26 mouse cellular contexts compared by ENCODE assay signal in the genomic region with DNA sequence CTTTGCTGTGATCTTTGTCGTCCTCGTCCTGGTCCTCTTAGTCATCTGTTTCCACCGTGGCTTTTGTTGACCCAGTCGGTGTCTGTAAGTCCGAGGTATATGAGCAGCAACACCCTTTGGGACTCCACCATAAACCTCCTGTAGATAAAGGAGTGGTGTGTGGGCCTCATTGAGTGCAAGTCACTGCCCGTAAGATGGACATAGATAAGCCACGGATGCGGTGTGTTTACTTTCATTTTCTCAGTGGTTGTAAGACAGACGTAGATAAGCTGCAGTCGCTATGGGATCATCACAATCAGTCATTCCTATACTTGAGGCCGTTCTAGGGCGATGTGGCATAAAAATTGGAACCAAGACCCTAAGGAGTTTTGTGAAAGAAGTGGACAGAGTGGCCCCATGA.
"Had no signal": no experiment of that assay in that cellular context is flagged by ENCODE, and none has a peak within 500 bp of the region (broad histone marks: within the 10 kb centered on the region; RNA-seq: fewer than 3 reads in every experiment).

No protein-coding gene starts in this region.

- H3K9ac ChIP-seq: embryonic facial prominence, embryonic 12.5 days; embryonic facial prominence, embryonic 13.5 days; embryonic facial prominence, embryonic 15.5 days; forebrain, embryonic 12.5 days; forebrain, embryonic 13.5 days; forebrain, embryonic 15.5 days; forebrain, postnatal 0 days had no signal

- ATAC-seq: forebrain, embryonic 13.5 days; forebrain, embryonic 14.5 days; forebrain, embryonic 15.5 days; forebrain, embryonic 16.5 days; forebrain, postnatal 0 days had no signal

- H3K27me3 ChIP-seq: embryonic facial prominence, embryonic 12.5 days; embryonic facial prominence, embryonic 13.5 days; embryonic facial prominence, embryonic 15.5 days; forebrain, embryonic 12.5 days; forebrain, embryonic 13.5 days; forebrain, embryonic 15.5 days had no signal

- H3K36me3 ChIP-seq: embryonic facial prominence, embryonic 10.5 days; embryonic facial prominence, embryonic 12.5 days; embryonic facial prominence, embryonic 13.5 days; embryonic facial prominence, embryonic 15.5 days; forebrain, embryonic 12.5 days; forebrain, embryonic 15.5 days; heart, embryonic 10.5 days had no signal

- H3K4me1 ChIP-seq: embryonic facial prominence, embryonic 10.5 days; embryonic facial prominence, embryonic 12.5 days; embryonic facial prominence, embryonic 13.5 days; embryonic facial prominence, embryonic 15.5 days; forebrain, embryonic 12.5 days; forebrain, embryonic 13.5 days; forebrain, embryonic 15.5 days; heart, embryonic 10.5 days had no signal

- H3K27ac ChIP-seq: embryonic facial prominence, embryonic 10.5 days; embryonic facial prominence, embryonic 12.5 days; embryonic facial prominence, embryonic 13.5 days; embryonic facial prominence, embryonic 15.5 days; forebrain, embryonic 12.5 days; forebrain, embryonic 13.5 days; forebrain, embryonic 15.5 days; gastrocnemius, adult 2 months; heart, adult 2 months; heart, embryonic 10.5 days had no signal

- H3K4me3 ChIP-seq: embryonic facial prominence, embryonic 10.5 days; embryonic facial prominence, embryonic 12.5 days; embryonic facial prominence, embryonic 13.5 days; embryonic facial prominence, embryonic 15.5 days; erythroblast, embryonic 14.5 days; forebrain, embryonic 12.5 days; forebrain, embryonic 13.5 days; forebrain, embryonic 15.5 days; gastrocnemius, adult 2 months; heart, adult 2 months; heart, embryonic 10.5 days had no signal

- H3K4me2 ChIP-seq: embryonic facial prominence, embryonic 12.5 days; embryonic facial prominence, embryonic 13.5 days; embryonic facial prominence, embryonic 15.5 days; forebrain, embryonic 12.5 days; forebrain, embryonic 13.5 days; forebrain, embryonic 15.5 days; heart, embryonic 11.5 days had no signal

- H3K9me3 ChIP-seq: embryonic facial prominence, embryonic 15.5 days had no signal

- DNase-seq: cerebellum, adult 9-11 months; cerebellum, postnatal 10 days; cerebellum, postnatal 14 days; cerebellum, postnatal 25 days; cerebellum, postnatal 36 days; embryo, embryonic 11 days; forebrain, postnatal 0 days; gastrocnemius, adult 2 months; gastrocnemius, postnatal 10 days; gastrocnemius, postnatal 14 days; gastrocnemius, postnatal 25 days; gastrocnemius, postnatal 36 days; heart, adult 18-20 months; heart, adult 2 months had no signal
